Mouse (Mus musculus) heart, postnatal 0 days (tissue): Measurements from ENCODE around the gene Olfr1380.
"Not testable (repeated sequence)": the region's sequence is repeated elsewhere in the genome, so short reads cannot be mapped to it uniquely, and the experiment has no call there.

ENCODE experiments used
- CTCF ChIP-seq: IDR thresholded peaks from 2 replicates; pipeline ENCODE4 v1.5.1; 2016; ENCODE audit warnings: antibody characterized with exemption, control low read depth, low read depth
- EP300 ChIP-seq: IDR thresholded peaks from 2 replicates; pipeline ENCODE4 v1.6.1; 2016; ENCODE audit warnings: antibody characterized with exemption, low read depth

DNA sequence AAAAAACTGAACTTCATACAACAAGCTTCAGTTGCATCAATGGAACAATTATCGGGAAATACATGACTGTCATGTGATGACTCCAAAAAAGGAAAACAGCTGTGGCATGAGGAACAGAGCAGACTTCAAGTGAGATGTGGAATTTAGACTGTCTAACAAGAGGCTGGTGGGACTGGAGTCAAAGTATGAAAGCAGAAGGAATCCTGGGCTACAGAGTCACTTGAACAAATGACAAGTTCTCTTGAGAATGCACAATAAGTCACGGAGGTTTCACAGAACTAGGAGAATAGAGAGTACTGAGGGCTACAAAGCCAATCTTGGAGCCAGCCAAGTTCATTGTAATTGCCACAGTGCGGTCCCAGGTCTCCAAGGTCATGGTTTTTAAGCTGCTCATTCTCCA is 13.5 kb upstream of the Olfr1380 start, which contains the start of gene Olfr1381:
- not testable (repeated sequence) for TF ChIP-seq CTCF, EP300
